Mouse (Mus musculus) fibroblast of lung, adult 2 months (primary cell): ENCODE data around the gene Ctdspl.

ENCODE experiments used
- DNase-seq: peaks from one replicate; pipeline ENCODE4 v3.0.0-alpha.2; 2011; ENCODE audit warnings: low read depth

Gene Ctdspl

GRCm38 (mm10) chr9:118949654-118950053, 23.4 kb downstream of the Ctdspl start:
- no peak for DNase-seq

- DNase-seq: no peak
Observed at GRCm38 (mm10) chr9:118950061-118950460, 23.8 kb downstream of the Ctdspl start.

GRCm38 (mm10) chr9:118950751-118951150, 24.5 kb downstream of the Ctdspl start:
- no peak for DNase-seq

- no peak for DNase-seq
Observed at GRCm38 (mm10) chr9:118951381-118951780, 25.1 kb downstream of the Ctdspl start.

GRCm38 (mm10) chr9:118952180-118952579, 25.9 kb downstream of the Ctdspl start:
- no peak for DNase-seq

GRCm38 (mm10) chr9:118953465-118954194, 27.4 kb downstream of the Ctdspl start:
- DNase-seq: no peak

- DNase-seq: no peak
Observed at GRCm38 (mm10) chr9:118958802-118959201, 32.5 kb downstream of the Ctdspl start.

GRCm38 (mm10) chr9:118960415-118961091, 34.3 kb downstream of the Ctdspl start:
- no peak for DNase-seq

GRCm38 (mm10) chr9:118963149-118963548, 36.9 kb downstream of the Ctdspl start:
- DNase-seq: peak; percentile 74

- DNase-seq: no peak
Observed at GRCm38 (mm10) chr9:118964263-118965034, 38.2 kb downstream of the Ctdspl start.

GRCm38 (mm10) chr9:118969810-118970209, 43.6 kb downstream of the Ctdspl start:
- DNase-seq: no peak

- no peak for DNase-seq
Observed at GRCm38 (mm10) chr9:118973028-118973427, 46.8 kb downstream of the Ctdspl start.

GRCm38 (mm10) chr9:118973566-118973965, 47.3 kb downstream of the Ctdspl start:
- no peak for DNase-seq

GRCm38 (mm10) chr9:118974148-118974547, 47.9 kb downstream of the Ctdspl start:
- no peak for DNase-seq

GRCm38 (mm10) chr9:118975211-118975671, 49.0 kb downstream of the Ctdspl start:
- DNase-seq: no peak

GRCm38 (mm10) chr9:118975758-118976157, 49.5 kb downstream of the Ctdspl start:
- no peak for DNase-seq

- no peak for DNase-seq
Observed at GRCm38 (mm10) chr9:118976561-118976960, 50.3 kb downstream of the Ctdspl start.

- DNase-seq: no peak
Observed at GRCm38 (mm10) chr9:118977425-118977824, 51.2 kb downstream of the Ctdspl start.

- peak; percentile 90 for DNase-seq
Observed at GRCm38 (mm10) chr9:118980411-118980823, 54.2 kb downstream of the Ctdspl start.

- DNase-seq: no peak
Observed at GRCm38 (mm10) chr9:118984650-118985432, 58.6 kb downstream of the Ctdspl start.

GRCm38 (mm10) chr9:118986286-118986685, 60.0 kb downstream of the Ctdspl start:
- no peak for DNase-seq
